Mouse (Mus musculus): ENCODE results near the gene Lrrfip2.

GRCm38 (mm10) chr9:111077745-111078144, 39.6 kb upstream of the Lrrfip2 start:
- TF ChIP-seq CTCF (conservative IDR thresholded peaks at IDR 0.05 in 1 of 2, IDR thresholded peaks at IDR 0.05 in 1 of 2; ENCODE audit: low read depth in 2 of 2, low read length in 2 of 2) = peak in 1 of 2 experiments; percentile 55; a peak in 2 of 4 replicates
- no peak for TF ChIP-seq JUN (IDR thresholded peaks at IDR 0.05; ENCODE audit: insufficient read depth, low read depth, low read length)
- TF ChIP-seq POLR2A (IDR thresholded peaks at IDR 0.05; ENCODE audit: low read depth, low read length) = no peak
- no peak for TF ChIP-seq KAT2A (IDR thresholded peaks at IDR 0.05; ENCODE audit: insufficient replicate concordance, low read length)
- no peak for TF ChIP-seq ZC3H11A (IDR thresholded peaks at IDR 0.05; ENCODE audit: low read depth, low read length)
- TF ChIP-seq NRF1 (IDR thresholded peaks at IDR 0.05; ENCODE audit: low read depth, low read length) = no peak
- no peak for TF ChIP-seq ZMIZ1 (IDR thresholded peaks at IDR 0.05; ENCODE audit: low read depth, low read length)
- no peak for TF ChIP-seq USF1 (IDR thresholded peaks at IDR 0.05; ENCODE audit: low read depth, low read length)
- TF ChIP-seq TCF12 (IDR thresholded peaks at IDR 0.05; ENCODE audit: low read depth, low read length) = no peak
- no peak for TF ChIP-seq TBP (conservative IDR thresholded peaks at IDR 0.05; ENCODE audit: low read depth, low read length)
